Mouse (Mus musculus): Measurements from ENCODE around the gene Med23. TPM values are rescaled to one million over a fixed set of nuclear protein-coding genes. Genes with fewer than 3 reads are reported as not detected.

Med23 gene
- polyA plus RNA-seq (2015; fragmentation: Illumina TruSeq; extraction: RNeasy Lipid Tissue Mini Kit (QIAGEN cat#74804); ENCODE audit: low read depth, low replicate concordance), result 16.1 TPM

DNA sequence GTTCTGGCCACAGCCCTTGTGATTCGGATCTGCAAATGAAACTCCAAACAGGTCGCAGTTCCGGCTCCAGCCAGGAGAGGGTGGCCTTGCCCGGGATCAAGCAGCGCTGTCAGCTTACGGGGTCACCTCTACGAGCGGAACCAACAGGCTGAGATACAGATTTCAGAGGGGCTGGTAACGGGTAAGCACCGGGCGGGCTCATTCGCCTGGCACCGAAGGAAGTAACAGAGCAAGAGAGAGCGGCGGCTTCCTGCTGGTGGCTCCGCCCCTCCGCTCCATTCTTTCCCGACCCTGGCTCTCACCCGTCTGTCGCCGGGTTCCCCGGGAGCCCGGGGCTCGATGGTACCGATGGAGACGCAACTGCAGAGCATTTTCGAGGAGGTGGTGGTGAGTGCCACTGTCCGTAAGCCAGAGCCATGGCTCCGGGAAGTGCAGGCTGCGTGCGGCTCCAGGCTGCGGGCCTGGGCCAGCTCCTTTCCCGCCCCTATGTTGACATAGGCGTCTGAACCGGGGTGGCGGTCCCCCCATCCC is at the start of gene Med23:
TSS of gene Med23 (plus strand) at position 227 of the 531 bp plus-strand sequence.

DNA sequence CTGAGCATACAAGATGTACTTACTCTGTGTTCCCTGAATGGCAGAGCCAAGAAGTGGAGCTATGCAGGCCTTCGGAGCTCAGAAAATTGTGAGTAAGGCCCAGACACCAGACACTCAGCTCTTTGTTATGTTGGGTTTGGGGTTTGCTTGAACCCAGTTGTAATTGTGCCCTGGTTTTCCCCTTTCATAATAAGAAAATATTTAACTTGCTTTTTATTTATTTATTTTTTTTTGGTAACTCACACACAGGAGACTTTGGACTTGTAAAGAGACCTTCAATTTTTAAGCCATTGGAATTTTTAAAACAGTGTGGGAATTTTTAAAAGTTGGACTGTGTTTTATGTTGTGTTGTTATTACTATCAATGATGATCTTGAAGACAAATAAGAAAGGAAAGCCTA is 27.1 kb upstream of the Med23 start, which contains the start of gene Enpp3:
TSS of gene Enpp3 (minus strand) at position 148 of the 400 bp plus-strand sequence.

DNA sequence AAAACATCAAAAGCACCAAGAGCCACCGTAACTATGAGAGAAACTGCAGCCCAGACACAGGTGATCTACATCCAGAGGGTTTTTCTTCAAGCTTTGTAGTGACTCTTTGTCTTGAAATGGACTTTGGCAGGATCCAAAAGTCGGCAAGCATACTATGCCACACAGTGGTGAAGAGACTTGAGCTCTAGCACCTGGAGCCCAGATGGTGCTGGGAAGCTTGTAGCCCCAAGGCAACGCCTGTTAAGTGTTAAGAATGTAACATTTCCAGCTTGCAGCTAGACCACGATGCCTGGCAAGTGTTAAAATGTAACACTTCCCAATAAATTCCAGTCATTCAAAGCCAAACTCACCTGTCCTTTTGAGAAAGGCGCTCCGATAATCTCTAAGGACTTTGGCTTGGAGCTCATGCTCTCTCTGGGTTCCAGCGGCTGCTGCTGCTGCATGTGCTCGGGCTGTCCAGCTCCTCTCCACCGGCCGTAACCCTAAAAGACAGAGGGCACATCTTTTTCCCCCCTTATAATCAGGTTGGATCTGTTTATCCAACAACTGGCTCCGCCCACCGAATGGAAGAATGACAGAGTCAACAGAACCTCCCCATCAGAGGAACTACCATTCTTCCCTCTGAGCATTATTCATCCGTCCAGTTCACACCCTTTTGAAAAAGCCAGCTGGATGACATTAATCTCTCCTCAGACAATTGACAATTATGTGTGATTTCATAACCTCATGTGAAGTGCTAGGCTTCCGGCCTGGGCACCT is 57.4 kb downstream of the Med23 start, which contains the start of gene Arg1:
TSS of gene Arg1 (minus strand) at position 523 of the 759 bp plus-strand sequence.

Other genes starting within 250 kb of the Med23 start
- 2.0 TPM for gene Enpp1, start 157.8 kb upstream of the Med23 start, polyA plus RNA-seq (2015; fragmentation: Illumina TruSeq; extraction: RNeasy Lipid Tissue Mini Kit (QIAGEN cat#74804); ENCODE audit: low read depth, low replicate concordance)
- gene Enpp3, start 27.2 kb upstream of the Med23 start, polyA plus RNA-seq (2015; fragmentation: Illumina TruSeq; extraction: RNeasy Lipid Tissue Mini Kit (QIAGEN cat#74804); ENCODE audit: low read depth, low replicate concordance), result 0.61 TPM
- 0.31 TPM for gene Arg1, start 57.5 kb downstream of the Med23 start, polyA plus RNA-seq (2015; fragmentation: Illumina TruSeq; extraction: RNeasy Lipid Tissue Mini Kit (QIAGEN cat#74804); ENCODE audit: low read depth, low replicate concordance)

All from brain, adult 10 weeks (tissue).